Mouse (Mus musculus): ENCODE results near the gene Tyms.

DNA sequence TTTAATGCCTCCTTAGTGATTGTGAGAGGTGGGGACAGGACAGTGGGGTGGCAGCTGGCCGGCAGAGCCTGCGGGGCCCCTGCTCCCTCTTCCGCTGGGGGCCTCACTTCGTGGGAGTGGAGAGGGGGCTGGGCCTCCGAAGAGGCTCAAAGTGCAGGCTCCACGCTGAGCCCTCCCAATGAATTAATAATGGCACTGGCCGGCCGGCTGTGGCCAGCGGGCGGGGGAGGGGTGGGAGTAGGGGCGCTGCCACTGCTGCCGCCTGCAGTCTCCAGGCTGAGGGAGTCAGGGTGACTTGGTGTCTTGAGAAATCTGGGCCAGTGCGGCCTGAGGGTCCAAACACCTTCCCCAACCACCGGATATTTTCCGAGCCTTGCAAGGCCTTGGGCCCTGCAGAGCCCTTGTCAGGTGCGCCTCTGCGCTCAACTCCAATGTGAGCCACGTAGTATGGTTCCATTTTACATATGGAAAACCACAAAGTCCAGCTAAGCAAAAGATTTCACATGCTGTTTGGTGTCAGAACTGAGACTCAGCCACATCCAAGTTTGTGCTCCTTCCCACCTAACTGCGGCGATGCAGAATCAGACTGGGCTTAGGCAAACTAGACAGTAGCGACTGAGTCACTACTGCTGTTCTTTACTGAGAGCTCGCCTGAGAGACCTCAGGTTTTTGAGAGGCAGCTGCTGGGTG lies 37.1 kb upstream of the Tyms start:
- TF ChIP-seq FLI1 (IDR thresholded peaks at IDR 0.05; ENCODE audit: low read length) (no peak), GATA1 (IDR thresholded peaks at IDR 0.05; ENCODE audit: borderline replicate concordance, low read length) (no peak)

Measured in megakaryocyte, embryonic 14.5 days (primary cell).